Mouse (Mus musculus): ENCODE data around the gene Gm28230. TPM values are rescaled to one million over a fixed set of nuclear protein-coding genes. Genes with fewer than 3 reads are reported as not detected.

Gene Gm28230
- polyA plus RNA-seq, 1 experiment from 2014 or later: not detected

MicroRNAs within 50 kb of the gene (microRNA counts, 519-probe panel; counts per million panel counts)
- 870 counts per million, percentile 21 among the panel's probes with 10 or more counts for microRNA mmu-miR-10b

Small RNAs within 50 kb of the gene (microRNA-seq; reads per million reads assigned to microRNA genes)
- not detected for gene Gm44463
- 451 reads per million, percentile 71 among the genes with 10 or more reads in this experiment for gene Mir10b

Other genes with a start within 250 kb of the Gm28230 start
- 52.0 and 55.2 TPM in 2 replicates for gene Lnpk, start 147.3 kb upstream of the Gm28230 start, polyA plus RNA-seq (2015; fragmentation: Nextera tagmentation; extraction: Ambion mirVana)
- gene Evx2, start 67.2 kb upstream of the Gm28230 start, polyA plus RNA-seq (2015; fragmentation: Nextera tagmentation; extraction: Ambion mirVana): 0.21 and 0.42 TPM in 2 replicates
- not detected in 2 replicates for gene Hoxd13, start 58.4 kb upstream of the Gm28230 start, polyA plus RNA-seq (2015; fragmentation: Nextera tagmentation; extraction: Ambion mirVana)
- gene Hoxd12, start 51.7 kb upstream of the Gm28230 start, polyA plus RNA-seq (2015; fragmentation: Nextera tagmentation; extraction: Ambion mirVana): not detected in 2 replicates
- gene Hoxd11, start 47.2 kb upstream of the Gm28230 start, polyA plus RNA-seq (2015; fragmentation: Nextera tagmentation; extraction: Ambion mirVana): not detected in 2 replicates
- not detected in 2 replicates for gene Hoxd10, start 34.8 kb upstream of the Gm28230 start, polyA plus RNA-seq (2015; fragmentation: Nextera tagmentation; extraction: Ambion mirVana)
- not detected in 2 replicates for gene Hoxd9, start 29.0 kb upstream of the Gm28230 start, polyA plus RNA-seq (2015; fragmentation: Nextera tagmentation; extraction: Ambion mirVana)
- not detected in 2 replicates for gene Hoxd8, start 22.1 kb upstream of the Gm28230 start, polyA plus RNA-seq (2015; fragmentation: Nextera tagmentation; extraction: Ambion mirVana)
- 0.17 TPM in 1 of 2 replicates, not detected in the other for gene Hoxd3, start 14.8 kb upstream of the Gm28230 start, polyA plus RNA-seq (2015; fragmentation: Nextera tagmentation; extraction: Ambion mirVana)
- not detected in 2 replicates for gene Hoxd4, start 14.8 kb upstream of the Gm28230 start, polyA plus RNA-seq (2015; fragmentation: Nextera tagmentation; extraction: Ambion mirVana)
- gene Hoxd1, start 36.3 kb downstream of the Gm28230 start, polyA plus RNA-seq (2015; fragmentation: Nextera tagmentation; extraction: Ambion mirVana): 0.11 TPM in 1 of 2 replicates, not detected in the other
- gene Mtx2, start 99.1 kb downstream of the Gm28230 start, polyA plus RNA-seq (2015; fragmentation: Nextera tagmentation; extraction: Ambion mirVana): 155 and 158 TPM in 2 replicates